Mouse (Mus musculus) cerebellum, adult 2 months (tissue): ENCODE results near the gene Ssxb3. TPM values are rescaled to one million over a fixed set of nuclear protein-coding genes. Genes with fewer than 3 reads are reported as not detected.
"Not testable (repeated sequence)": the region's sequence is repeated elsewhere in the genome, so short reads cannot be mapped to it uniquely, and the experiment has no call there.

Experiments used
- DNase-seq, 2 experiments: peaks; one replicate each; pipeline ENCODE4 v3.0.0; 2021
- H3K27ac ChIP-seq: fragments of 200-500 bp; 2 replicates; pipeline ENCODE4 v1.5.1; 2012; ENCODE audit warnings: low read length, control low read depth, inconsistent platforms; ENCODE audit not compliant: insufficient read depth
- H3K27me3 ChIP-seq: fragments of 200-500 bp; 2 replicates; pipeline ENCODE4 v1.6.1; 2012; ENCODE audit warnings: inconsistent platforms, mild to moderate bottlenecking, low read length, moderate library complexity; ENCODE audit not compliant: control insufficient read depth, insufficient read depth
- H3K4me1 ChIP-seq: fragments of 200-500 bp; 2 replicates; pipeline ENCODE4 v1.6.1; 2011; ENCODE audit warnings: low read length; ENCODE audit not compliant: control insufficient read depth, insufficient read depth
- H3K4me3 ChIP-seq: fragments of 200-500 bp; replicated peaks from 2 replicates; pipeline ENCODE3; 2011; ENCODE audit warnings: mild to moderate bottlenecking, low read depth, low read length, control low read depth; ENCODE audit not compliant: insufficient read depth
- WGBS: fragments of 180-500 bp; shearing (Covaris S2); methylation state at CpG from one replicate; pipeline ENCODE4 v1.1.7; 2018; 5-methylcytosine and 5-hydroxymethylcytosine counted together
- polyA plus RNA-seq: library from polyadenylated mRNA; depleted of rRNA; stranded (reverse); fragments of >200 nt; gene quantifications from 2 replicates; pipeline ENCODE4 v1.2.3, GENCODE M21; 2012; rRNA removed

Gene Ssxb3
- polyA plus RNA-seq, result not detected in 2 replicates

DNA sequence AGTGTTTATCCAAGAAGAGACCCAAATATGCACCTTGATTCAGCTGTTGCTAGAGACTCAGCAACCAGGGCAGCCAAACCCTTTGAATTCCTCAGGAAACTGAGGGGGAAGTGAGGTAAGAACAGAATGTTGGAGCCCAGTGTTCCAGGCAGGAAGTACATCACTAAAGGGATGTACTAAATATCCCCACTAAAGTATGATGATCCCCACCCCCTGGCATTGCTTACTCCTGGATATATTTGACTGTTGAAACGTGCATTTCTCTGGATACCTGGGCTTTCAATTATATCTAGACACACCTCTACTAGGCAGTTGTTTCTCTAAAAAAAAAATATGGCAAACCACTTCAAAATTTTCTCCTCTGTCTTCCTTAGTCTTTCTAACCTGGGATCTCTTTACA, at the start of gene Ssxb3:
Gene Ssxb3 (minus strand): TSS at position 101 of the 400 bp plus-strand sequence.
- not testable (repeated sequence) for DNase-seq, H3K4me3 ChIP-seq, H3K27me3 ChIP-seq, H3K27ac ChIP-seq, H3K4me1 ChIP-seq
- 19% methylated on average over 1 of the region's 1 CpGs for WGBS

- not testable (repeated sequence) for H3K27me3 ChIP-seq, H3K4me3 ChIP-seq, H3K4me1 ChIP-seq, DNase-seq, H3K27ac ChIP-seq
- WGBS, result 57% methylated on average over 4 of the region's 4 CpGs
These were observed 43.5 kb downstream of the Ssxb3 start, which contains the start of gene Ssxb6 for GRCm38 (mm10) chrX:8548155-8548554. TSS of gene Ssxb6 (minus strand) at chrX:8548255.

Other genes with a start within 250 kb of the Ssxb3 start
- not detected in 2 replicates for gene Ssxb9, start 224.8 kb downstream of the Ssxb3 start, polyA plus RNA-seq
- gene Ssxb1, start 178.5 kb downstream of the Ssxb3 start, polyA plus RNA-seq, result not detected in 2 replicates
- not detected in 2 replicates for gene Ssxb2, start 130.1 kb downstream of the Ssxb3 start, polyA plus RNA-seq
- not detected in 2 replicates for gene Gm14459, start 66.9 kb downstream of the Ssxb3 start, polyA plus RNA-seq
- gene Ssxb6, start 43.6 kb downstream of the Ssxb3 start, polyA plus RNA-seq, result not detected in 2 replicates
- gene Ssxb8, start 99.0 kb upstream of the Ssxb3 start, polyA plus RNA-seq, result not detected in 2 replicates
- not detected in 2 replicates for gene Ssx9, start 156.6 kb upstream of the Ssxb3 start, polyA plus RNA-seq
- not detected in 2 replicates for gene Ssxb5, start 211.9 kb upstream of the Ssxb3 start, polyA plus RNA-seq